In the genomic region with DNA sequence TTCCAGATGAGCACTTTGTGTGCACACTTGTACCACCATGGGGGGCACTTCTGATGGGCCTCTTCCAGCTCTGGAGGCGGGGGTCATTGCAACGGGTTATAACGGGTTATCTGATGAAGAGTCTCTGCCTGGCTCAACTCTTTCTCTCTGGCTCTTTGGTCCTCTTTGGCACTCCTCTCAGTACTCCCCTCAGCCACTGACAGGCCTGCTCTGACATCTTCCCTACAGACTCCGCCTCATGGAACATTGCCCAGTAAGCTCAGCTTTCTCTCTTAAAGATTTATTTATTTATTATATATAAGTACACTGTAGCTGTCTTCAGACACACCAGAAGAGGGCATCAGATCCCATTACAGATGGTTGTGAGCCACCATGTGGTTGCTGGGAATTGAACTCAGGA, we compare ENCODE assay signal across 35 mouse cellular contexts. TPM values are rescaled to one million over a fixed set of nuclear protein-coding genes. Genes with fewer than 3 reads are reported as not detected.
"Had no signal": no experiment of that assay in that cellular context is flagged by ENCODE, and none has a peak within 500 bp of the region (broad histone marks: within the 10 kb centered on the region; RNA-seq: fewer than 3 reads in every experiment).

No protein-coding gene starts in this region.

RNA-seq across cellular contexts. Expression of a gene that starts 13.8 kb away (rescaled TPM):
- total RNA-seq: granulocyte monocyte progenitor cell, adult 5-6 weeks; layer of hippocampus, postnatal 14 days; layer of hippocampus, postnatal 36 days; left cerebral cortex, adult 18-20 months; left cerebral cortex, postnatal 25 days; left cerebral cortex, postnatal 4 days had no signal
- polyA plus RNA-seq: hindbrain, embryonic 12.5 days; hindbrain, embryonic 14.5 days; hindbrain, embryonic 16.5 days; liver, embryonic 12.5 days had no signal

RNA-seq across cellular contexts. Expression of a gene that starts 24.8 kb away (rescaled TPM):
- total RNA-seq: layer of hippocampus, adult 18-20 months; left cerebral cortex, adult 18-20 months had no signal

RNA-seq across cellular contexts. Expression of a gene that starts 25.9 kb away (rescaled TPM):
- total RNA-seq: granulocyte monocyte progenitor cell, adult 5-6 weeks; layer of hippocampus, adult 18-20 months; layer of hippocampus, postnatal 36 days; left cerebral cortex, adult 18-20 months; left cerebral cortex, adult 8-10 months; left cerebral cortex, postnatal 10 days; left cerebral cortex, postnatal 25 days; left cerebral cortex, postnatal 4 days; liver, adult 2 months had no signal
- polyA plus RNA-seq: heart, embryonic 12.5 days; hindbrain, embryonic 10.5 days; hindbrain, embryonic 12.5 days; hindbrain, embryonic 14.5 days; hindbrain, embryonic 16.5 days; limb, embryonic 12.5 days; liver, embryonic 12.5 days had no signal

RNA-seq across cellular contexts. Expression of a gene that starts 37.7 kb away (rescaled TPM):
- total RNA-seq: gastrocnemius, adult 18-20 months; gastrocnemius, postnatal 10 days; gastrocnemius, postnatal 25 days; gastrocnemius, postnatal 4 days; granulocyte monocyte progenitor cell, adult 5-6 weeks; heart, adult 18-20 months; heart, adult 8-10 months; heart, postnatal 10 days; heart, postnatal 25 days; heart, postnatal 4 days; layer of hippocampus, adult 18-20 months; layer of hippocampus, postnatal 14 days; layer of hippocampus, postnatal 36 days; left cerebral cortex, adult 18-20 months; left cerebral cortex, postnatal 10 days; left cerebral cortex, postnatal 25 days; left cerebral cortex, postnatal 4 days; liver, adult 2 months had no signal
- polyA plus RNA-seq: heart, embryonic 10.5 days; heart, embryonic 12.5 days; heart, embryonic 14.5 days; heart, embryonic 16.5 days; hindbrain, embryonic 10.5 days; hindbrain, embryonic 12.5 days; hindbrain, embryonic 14.5 days; inflammation-experienced regulatory T-cells, adult 6 months; intestine, embryonic 15.5 days; intestine, postnatal 0 days; kidney, embryonic 14.5 days; kidney, embryonic 16.5 days; limb, embryonic 12.5 days; limb, embryonic 15.5 days; liver, adult 2 months; liver, embryonic 12.5 days had no signal
